Mouse (Mus musculus): ENCODE data around the gene Zswim1. TPM values are rescaled to one million over a fixed set of nuclear protein-coding genes. Genes with fewer than 3 reads are reported as not detected.

Zswim1 gene
- polyA plus RNA-seq, 2 experiments = 2.0 to 4.6 TPM

- peaks cover 7% of the 10 kb centered on the region for H3K27me3 ChIP-seq (ENCODE audit: control insufficient read depth, insufficient read depth, low read length)
- peaks cover 2% of the 10 kb centered on the region for H3K36me3 ChIP-seq (replicated peaks; ENCODE audit: control insufficient read depth, insufficient read depth, low read depth)
- no peak for DNase-seq (ENCODE audit: low read depth in 3 of 3, low spot score in 3 of 3)
- no peak overlapping the region for H3K9ac ChIP-seq (replicated peaks)
- ATAC-seq (ENCODE audit: insufficient read depth) = no peak
- H3K9me3 ChIP-seq (ENCODE audit: control insufficient read depth, low read length) = no peaks in the 10 kb centered on the region
- H3K27ac ChIP-seq = no peak overlapping the region
- no peak overlapping the region; the same call in 1 of the 2 replicates for H3K4me2 ChIP-seq (ENCODE audit: low read depth)
- H3K4me1 ChIP-seq (replicated peaks; ENCODE audit: control insufficient read depth in 2 of 2, insufficient read depth in 2 of 2, low read length in 1 of 2) = peaks cover 14 to 28% of the 10 kb centered on the region in 2 experiments
- TF ChIP-seq CTCF (IDR thresholded peaks at IDR 0.05; ENCODE audit: low read depth) (no peak), EP300 (IDR thresholded peaks at IDR 0.05; ENCODE audit: low read depth) (no peak)
- H3K4me3 ChIP-seq (ENCODE audit: insufficient read depth in 1 of 2, low read depth in 2 of 2, low read length in 2 of 2) = no peak overlapping the region
- 70% methylated on average over 3 of the region's 3 CpGs for WGBS (ENCODE audit: insufficient replicate concordance)
Measured at GRCm38 (mm10) chr2:164787032-164787431, 35.5 kb upstream of the Zswim1 start.

GRCm38 (mm10) chr2:164787779-164788178, 34.7 kb upstream of the Zswim1 start:
- H3K9ac ChIP-seq (replicated peaks) = no peak overlapping the region
- H3K27me3 ChIP-seq (ENCODE audit: control insufficient read depth, insufficient read depth, low read length) = peaks cover 7% of the 10 kb centered on the region
- no peak for TF ChIP-seq EP300 (IDR thresholded peaks at IDR 0.05; ENCODE audit: low read depth)
- TF ChIP-seq CTCF (IDR thresholded peaks at IDR 0.05; ENCODE audit: low read depth) = no peak
- H3K36me3 ChIP-seq (replicated peaks; ENCODE audit: control insufficient read depth, insufficient read depth, low read depth) = peaks cover 5% of the 10 kb centered on the region
- H3K4me2 ChIP-seq (ENCODE audit: low read depth) = no peak overlapping the region
- WGBS (ENCODE audit: insufficient replicate concordance) = 85% methylated on average over 10 of the region's 10 CpGs
- H3K9me3 ChIP-seq (ENCODE audit: control insufficient read depth, low read length) = no peaks in the 10 kb centered on the region
- ATAC-seq (ENCODE audit: insufficient read depth) (no peak), DNase-seq (ENCODE audit: low read depth in 3 of 3, low spot score in 3 of 3) (no peak)
- no peak overlapping the region for H3K4me3 ChIP-seq (ENCODE audit: insufficient read depth in 1 of 2, low read depth in 2 of 2, low read length in 2 of 2)
- H3K4me1 ChIP-seq (replicated peaks; ENCODE audit: control insufficient read depth in 2 of 2, insufficient read depth in 2 of 2, low read length in 1 of 2) = peaks cover 14 to 28% of the 10 kb centered on the region in 2 experiments
- H3K27ac ChIP-seq = no peak overlapping the region

GRCm38 (mm10) chr2:164788411-164788810, 34.1 kb upstream of the Zswim1 start:
- WGBS (ENCODE audit: insufficient replicate concordance) = 61% methylated on average over 4 of the region's 4 CpGs
- peak overlapping the region; percentile 9 for H3K4me2 ChIP-seq (ENCODE audit: low read depth)
- DNase-seq (ENCODE audit: low read depth in 3 of 3, low spot score in 3 of 3) (no peak), ATAC-seq (ENCODE audit: insufficient read depth) (peak; percentile 36)
- 0 out of 2 replicates have a peak, but pooled peaks have one; percentile 17 for TF ChIP-seq CTCF (IDR thresholded peaks at IDR 0.05; ENCODE audit: low read depth)
- TF ChIP-seq EP300 (IDR thresholded peaks at IDR 0.05; ENCODE audit: low read depth) = no peak
- no peak overlapping the region for H3K27ac ChIP-seq
- H3K36me3 ChIP-seq (replicated peaks; ENCODE audit: control insufficient read depth, insufficient read depth, low read depth) = peaks cover 5% of the 10 kb centered on the region
- H3K27me3 ChIP-seq (ENCODE audit: control insufficient read depth, insufficient read depth, low read length) = peaks cover 7% of the 10 kb centered on the region
- no peak overlapping the region for H3K9ac ChIP-seq (replicated peaks)
- peaks cover 14 to 28% of the 10 kb centered on the region in 2 experiments for H3K4me1 ChIP-seq (replicated peaks; ENCODE audit: control insufficient read depth in 2 of 2, insufficient read depth in 2 of 2, low read length in 1 of 2)
- no peaks in the 10 kb centered on the region for H3K9me3 ChIP-seq (ENCODE audit: control insufficient read depth, low read length)
- no peak overlapping the region for H3K4me3 ChIP-seq (ENCODE audit: insufficient read depth in 1 of 2, low read depth in 2 of 2, low read length in 2 of 2)

- Histone ChIP-seq H3K4me3 (ENCODE audit: insufficient read depth in 1 of 2, low read depth in 2 of 2, low read length in 2 of 2) (no peak overlapping the region), H3K27me3 (ENCODE audit: control insufficient read depth, insufficient read depth, low read length) (peaks cover 3% of the 10 kb centered on the region; the same call in 1 of the 2 replicates), H3K4me1 (replicated peaks; ENCODE audit: control insufficient read depth in 2 of 2, insufficient read depth in 2 of 2, low read length in 1 of 2) (peaks cover 7 to 21% of the 10 kb centered on the region in 2 experiments), H3K4me2 (ENCODE audit: low read depth) (no peak overlapping the region), H3K9ac (replicated peaks) (no peak overlapping the region), H3K9me3 (ENCODE audit: control insufficient read depth, low read length) (no peaks in the 10 kb centered on the region), H3K27ac (no peak overlapping the region), H3K36me3 (replicated peaks; ENCODE audit: control insufficient read depth, insufficient read depth, low read depth) (peaks cover 15% of the 10 kb centered on the region)
- TF ChIP-seq CTCF (IDR thresholded peaks at IDR 0.05; ENCODE audit: low read depth) (no peak), EP300 (IDR thresholded peaks at IDR 0.05; ENCODE audit: low read depth) (no peak)
- DNase-seq (ENCODE audit: low read depth in 3 of 3, low spot score in 3 of 3) = no peak
- 77% methylated on average over 4 of the region's 4 CpGs for WGBS (ENCODE audit: insufficient replicate concordance)
- no peak for ATAC-seq (ENCODE audit: insufficient read depth)
Measured at GRCm38 (mm10) chr2:164790451-164790850, 32.0 kb upstream of the Zswim1 start.

- no peak for DNase-seq (ENCODE audit: low read depth in 3 of 3, low spot score in 3 of 3)
- Histone ChIP-seq H3K27me3 (ENCODE audit: control insufficient read depth, insufficient read depth, low read length) (no peaks in the 10 kb centered on the region), H3K9ac (replicated peaks) (no peak overlapping the region), H3K9me3 (ENCODE audit: control insufficient read depth, low read length) (no peaks in the 10 kb centered on the region), H3K4me1 (replicated peaks; ENCODE audit: control insufficient read depth in 2 of 2, insufficient read depth in 2 of 2, low read length in 1 of 2) (peaks cover 7 to 15% of the 10 kb centered on the region in 2 experiments; a peak in 3 of 4 replicates), H3K27ac (no peak overlapping the region), H3K36me3 (replicated peaks; ENCODE audit: control insufficient read depth, insufficient read depth, low read depth) (peaks cover 20% of the 10 kb centered on the region), H3K4me2 (ENCODE audit: low read depth) (no peak overlapping the region), H3K4me3 (ENCODE audit: insufficient read depth in 1 of 2, low read depth in 2 of 2, low read length in 2 of 2) (no peak overlapping the region)
- no peak for ATAC-seq (ENCODE audit: insufficient read depth)
- 89% methylated on average over 18 of the region's 18 CpGs for WGBS (ENCODE audit: insufficient replicate concordance)
- TF ChIP-seq EP300 (IDR thresholded peaks at IDR 0.05; ENCODE audit: low read depth) (no peak), CTCF (IDR thresholded peaks at IDR 0.05; ENCODE audit: low read depth) (0 out of 2 replicates have a peak, but pooled peaks have one; percentile 3)
Measured at GRCm38 (mm10) chr2:164791841-164792261, 30.6 kb upstream of the Zswim1 start.
